Mouse (Mus musculus): ENCODE measurements around the gene Sapcd1.

Sapcd1 gene

DNA sequence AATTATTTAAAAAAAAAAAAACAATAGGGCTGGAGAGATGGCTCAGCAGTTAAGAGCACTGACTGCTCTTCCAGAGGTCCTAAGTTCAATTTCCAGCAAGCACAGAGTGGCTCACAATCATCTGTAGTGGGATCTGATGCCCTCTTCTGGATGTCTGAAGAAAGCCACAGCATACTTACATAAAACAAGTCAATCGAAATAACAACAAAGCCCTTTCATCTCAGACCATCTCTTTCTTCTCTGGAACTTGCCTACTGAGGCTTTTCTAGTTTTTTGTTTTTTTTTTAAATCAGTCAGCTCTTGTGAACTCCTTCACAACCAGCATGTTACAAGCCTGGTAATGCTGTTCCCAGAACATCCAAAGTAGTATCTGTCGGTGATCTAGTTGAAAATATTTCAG is 47.2 kb downstream of the Sapcd1 start:
- peak in 1 of 2 experiments; percentile 44 for DNase-seq (ENCODE audit: low spot score in 2 of 2)

DNA sequence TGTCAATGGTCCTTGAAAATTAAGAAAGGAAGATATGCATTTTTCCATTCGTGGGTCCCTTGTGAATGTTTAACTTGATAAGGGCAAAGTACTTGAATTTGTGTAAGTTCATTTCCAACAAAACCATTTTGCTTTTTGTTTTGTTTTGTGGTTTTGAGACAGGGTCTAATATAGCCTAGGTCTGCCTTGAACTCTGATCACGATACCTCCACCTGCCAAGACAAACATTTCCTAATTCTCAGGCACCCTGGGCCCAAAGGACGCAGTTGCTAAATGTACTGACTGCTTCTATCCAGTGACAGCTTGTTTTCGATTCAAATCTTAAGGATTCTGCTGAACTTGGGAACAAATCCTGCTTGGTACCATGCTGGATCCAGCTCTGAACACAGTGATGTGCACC is 48.2 kb downstream of the Sapcd1 start:
- no peak for DNase-seq (ENCODE audit: low spot score in 2 of 2)

DNA sequence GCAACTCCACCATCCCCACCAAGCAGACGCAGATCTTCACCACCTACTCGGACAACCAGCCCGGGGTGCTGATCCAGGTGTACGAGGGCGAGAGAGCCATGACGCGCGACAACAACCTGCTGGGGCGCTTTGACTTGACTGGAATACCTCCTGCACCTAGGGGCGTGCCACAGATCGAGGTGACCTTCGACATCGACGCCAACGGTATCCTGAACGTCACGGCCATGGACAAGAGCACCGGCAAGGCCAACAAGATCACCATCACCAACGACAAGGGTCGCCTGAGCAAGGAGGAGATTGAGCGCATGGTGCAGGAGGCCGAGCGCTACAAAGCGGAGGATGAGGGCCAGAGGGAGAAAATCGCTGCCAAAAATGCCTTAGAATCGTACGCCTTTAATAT is 49.6 kb downstream of the Sapcd1 start:
- no peak for DNase-seq (ENCODE audit: low spot score in 2 of 2)

DNA sequence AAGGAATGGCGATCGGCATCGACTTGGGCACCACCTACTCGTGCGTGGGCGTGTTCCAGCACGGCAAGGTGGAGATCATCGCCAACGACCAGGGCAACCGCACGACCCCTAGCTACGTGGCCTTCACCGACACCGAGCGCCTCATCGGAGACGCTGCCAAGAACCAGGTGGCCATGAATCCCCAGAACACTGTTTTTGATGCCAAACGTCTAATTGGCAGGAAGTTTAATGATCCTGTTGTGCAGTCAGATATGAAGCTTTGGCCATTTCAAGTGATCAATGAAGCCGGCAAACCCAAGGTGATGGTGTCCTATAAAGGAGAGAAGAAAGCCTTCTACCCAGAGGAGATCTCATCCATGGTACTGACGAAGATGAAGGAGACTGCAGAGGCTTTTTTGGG is 50.8 kb downstream of the Sapcd1 start:
- no peak for DNase-seq (ENCODE audit: low spot score in 2 of 2)

All from right cerebral cortex, adult 2 months (tissue).